Mouse (Mus musculus): ENCODE results near the gene Adk.

DNA sequence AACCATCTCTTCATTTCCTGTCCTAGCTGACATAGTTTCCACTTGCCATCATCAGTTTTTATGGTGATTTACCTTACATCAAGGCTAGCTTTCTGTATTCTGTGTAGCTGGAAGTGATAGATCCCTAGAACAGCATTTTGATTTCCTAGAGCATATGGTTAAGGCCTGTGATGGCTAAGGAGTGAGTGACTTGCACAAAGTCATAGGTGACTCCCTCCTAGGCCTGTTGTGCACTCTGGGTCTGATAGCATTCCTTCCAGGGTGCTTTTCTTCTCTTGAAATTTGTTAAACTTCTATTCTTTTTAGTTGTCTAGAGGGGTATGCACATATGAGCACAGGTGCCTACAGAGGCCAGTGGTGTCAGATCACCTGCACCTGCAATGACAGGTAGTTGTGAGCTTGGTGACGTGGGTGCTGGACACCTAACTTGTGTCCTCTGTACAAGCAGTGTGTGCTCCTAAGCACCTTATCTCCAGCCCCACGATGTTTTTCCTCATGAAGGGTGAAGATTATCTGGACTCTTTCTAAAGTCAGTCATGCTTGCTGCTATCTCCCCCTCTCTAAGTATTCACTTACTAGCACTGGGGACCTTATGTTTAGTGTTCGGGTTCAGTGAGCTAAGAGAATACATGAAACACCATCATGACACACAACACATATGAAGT lies 171.7 kb downstream of the Adk start:
- TF ChIP-seq POLR2A (IDR thresholded peaks at IDR 0.05; ENCODE audit: borderline replicate concordance, extremely low read depth, insufficient read depth, insufficient read length, poor library complexity, severe bottlenecking) (no peak), CTCF (IDR thresholded peaks at IDR 0.05; ENCODE audit: borderline replicate concordance, extremely low read depth, insufficient read depth, insufficient read length) (no peak)
